Mouse (Mus musculus): ENCODE results near the gene Mylip.

Mylip gene

GRCm38 (mm10) chr13:45440226-45440625, 50.7 kb downstream of the Mylip start:
- peak; percentile 52 for DNase-seq

- no peak for DNase-seq
Observed at GRCm38 (mm10) chr13:45442451-45442850, 52.9 kb downstream of the Mylip start.

GRCm38 (mm10) chr13:45442918-45443535, 53.5 kb downstream of the Mylip start:
- peak; percentile 43 for DNase-seq

- no peak for DNase-seq
Observed at GRCm38 (mm10) chr13:45444220-45444619, 54.7 kb downstream of the Mylip start.

GRCm38 (mm10) chr13:45444652-45445051, 55.1 kb downstream of the Mylip start:
- DNase-seq = no peak

- DNase-seq = no peak
Observed at GRCm38 (mm10) chr13:45446636-45447035, 57.1 kb downstream of the Mylip start.

GRCm38 (mm10) chr13:45452437-45452836, 62.9 kb downstream of the Mylip start:
- DNase-seq = peak; percentile 5

GRCm38 (mm10) chr13:45453033-45453432, 63.5 kb downstream of the Mylip start:
- DNase-seq = peak; percentile 22

GRCm38 (mm10) chr13:45454044-45454443, 64.5 kb downstream of the Mylip start:
- no peak for DNase-seq

GRCm38 (mm10) chr13:45454641-45455040, 65.1 kb downstream of the Mylip start:
- DNase-seq = peak; percentile 63

- DNase-seq = peak; percentile 83
Observed at GRCm38 (mm10) chr13:45455108-45455861, 65.7 kb downstream of the Mylip start.

- DNase-seq = no peak
Observed at GRCm38 (mm10) chr13:45455862-45456192, 66.3 kb downstream of the Mylip start.

GRCm38 (mm10) chr13:45457459-45457858, 67.9 kb downstream of the Mylip start:
- DNase-seq = no peak

GRCm38 (mm10) chr13:45460177-45460576, 70.6 kb downstream of the Mylip start:
- no peak for DNase-seq

- DNase-seq = no peak
Observed at GRCm38 (mm10) chr13:45461370-45461958, 71.9 kb downstream of the Mylip start.
